Mouse (Mus musculus) lung, postnatal 0 days (tissue): Measurements from ENCODE around the gene Dpy30.

Experiments
- CTCF ChIP-seq: IDR thresholded peaks from 2 replicates; pipeline ENCODE4 v1.5.1; 2016; ENCODE audit warnings: antibody characterized with exemption, mild to moderate bottlenecking
- EP300 ChIP-seq: IDR thresholded peaks from 2 replicates; pipeline ENCODE4 v1.6.1; 2016; ENCODE audit warnings: antibody characterized with exemption, mild to moderate bottlenecking, control low read depth

DNA sequence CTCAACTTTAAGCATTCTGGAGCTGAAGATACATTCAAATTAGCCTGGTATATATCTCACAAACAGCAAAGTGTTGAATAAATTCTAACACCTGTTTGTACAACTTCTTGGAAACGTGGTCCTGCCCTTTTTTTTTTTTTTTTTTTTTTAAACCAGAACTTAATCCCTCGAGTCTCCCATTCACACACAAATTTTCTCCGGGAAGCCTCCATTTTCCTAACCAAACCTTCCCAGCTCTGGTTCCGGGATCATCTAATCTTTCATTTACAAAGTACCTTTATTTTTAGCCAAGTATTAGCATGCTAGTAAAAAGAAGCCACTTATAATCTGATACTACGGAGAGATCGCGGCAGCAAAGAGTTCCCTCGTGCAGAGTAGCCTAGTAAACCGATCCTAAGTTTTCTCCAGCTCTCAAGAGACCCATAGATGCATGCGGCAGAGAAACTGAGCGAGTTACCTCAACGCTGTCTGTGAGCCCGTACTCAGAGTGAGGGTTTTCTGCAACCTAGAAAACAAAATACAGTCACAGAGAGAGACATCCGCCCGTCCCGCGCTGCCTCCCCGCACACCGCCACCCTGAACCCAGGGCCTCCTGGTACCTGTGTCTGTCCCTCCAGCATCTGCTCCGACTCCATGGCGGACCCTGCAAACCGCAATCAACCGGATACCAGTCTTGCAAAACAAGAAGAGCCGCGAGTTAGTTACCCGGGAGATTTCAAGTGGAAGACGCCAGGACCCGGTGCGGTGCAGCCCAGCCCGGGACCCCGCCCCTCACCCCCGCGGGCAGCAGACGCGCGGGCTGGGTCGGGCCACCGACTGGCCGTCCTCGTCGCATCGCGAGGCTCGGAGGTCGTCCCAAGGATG, 8.1 kb downstream of the Dpy30 start:
- TF ChIP-seq CTCF, result no peak
- TF ChIP-seq EP300, result no peak
